Comparison of ENCODE assay signal across 8 mouse cellular contexts in the genomic region with DNA sequence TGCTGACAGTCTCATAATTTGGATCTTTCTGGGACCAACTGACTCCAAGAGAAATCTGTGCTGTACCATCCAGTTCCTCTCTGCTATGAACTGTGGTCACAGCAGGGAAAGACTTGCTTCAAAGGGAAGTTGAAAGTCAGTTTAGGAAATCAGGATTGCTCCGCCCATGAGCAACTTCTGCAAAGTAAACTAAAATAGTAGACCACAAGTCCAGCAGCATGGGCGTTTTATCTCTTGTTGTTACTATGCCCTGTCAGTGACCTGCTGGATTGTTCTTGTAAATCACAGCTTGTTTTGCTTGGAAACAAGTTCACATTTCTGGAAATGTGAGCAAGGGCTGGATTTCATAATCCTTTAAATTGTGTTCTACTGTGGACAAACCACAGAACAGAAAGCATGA. TPM values are rescaled to one million over a fixed set of nuclear protein-coding genes. Genes with fewer than 3 reads are reported as not detected.
DNase-seq lines count a peak whose midpoint lies in the region; ATAC-seq lines count a peak whose summit lies in the region.

No protein-coding gene starts in this region.

- H3K36me3 ChIP-seq in heart, embryonic 13.5 days = no peaks in the 10 kb centered on the region
- no peaks in the 10 kb centered on the region for H3K36me3 ChIP-seq in liver, embryonic 13.5 days

- H3K27me3 ChIP-seq in heart, embryonic 13.5 days (replicated peaks) = no peaks in the 10 kb centered on the region
- H3K27me3 ChIP-seq in liver, embryonic 13.5 days = no peaks in the 10 kb centered on the region

- no peak; the same call in 1 of the 2 replicates for ATAC-seq in heart, embryonic 13.5 days (ENCODE audit: extremely low read depth, insufficient number of reproducible peaks, low FRiP score, low TSS enrichment)
- peak; percentile 70 for ATAC-seq in liver, embryonic 13.5 days (ENCODE audit: low read depth)

- intact Hi-C loops in left cerebral cortex, postnatal 4 days (cut with DNase I) = no loop called here

- H3K4me1 ChIP-seq in heart, embryonic 13.5 days = peaks cover 7% of the 10 kb centered on the region; the same call in 1 of the 2 replicates
- H3K4me1 ChIP-seq in liver, embryonic 13.5 days (replicated peaks) = no peaks in the 10 kb centered on the region

- 26% methylated on average over 2 of the region's 2 CpGs for WGBS in heart, embryonic 13.5 days
- WGBS in liver, embryonic 13.5 days (ENCODE audit: insufficient replicate concordance) = 7% methylated on average over 2 of the region's 2 CpGs

- H3K9ac ChIP-seq in heart, embryonic 13.5 days = no peak overlapping the region
- no peak overlapping the region for H3K9ac ChIP-seq in liver, embryonic 13.5 days

- peak overlapping the region; percentile 37 for H3K4me2 ChIP-seq in heart, embryonic 13.5 days
- H3K4me2 ChIP-seq in liver, embryonic 13.5 days = no peak overlapping the region

- H3K4me3 ChIP-seq in heart, embryonic 13.5 days = peak overlapping the region; percentile 24
- no peak overlapping the region for H3K4me3 ChIP-seq in liver, embryonic 13.5 days (replicated peaks)

- H3K27ac ChIP-seq in heart, embryonic 13.5 days (replicated peaks) = peak overlapping the region; percentile 42
- no peak overlapping the region for H3K27ac ChIP-seq in liver, embryonic 13.5 days

- H3K9me3 ChIP-seq in heart, embryonic 13.5 days = no peaks in the 10 kb centered on the region
- no peaks in the 10 kb centered on the region for H3K9me3 ChIP-seq in liver, embryonic 13.5 days (replicated peaks)

- DNase-seq in embryo, embryonic 10.5 days (ENCODE audit: low spot score) = peak; percentile 4
- no peak for DNase-seq in embryo, embryonic 9.5 days (ENCODE audit: extremely low spot score)
- DNase-seq in 3134 (ENCODE audit: extremely low read depth, insufficient read length, low spot score) = peak; percentile 13
- DNase-seq in liver, embryonic 13.5 days = no peak
- DNase-seq in cerebellum, adult 11-12 months = no peak
- no peak for DNase-seq in spleen, adult 18-20 months
- DNase-seq in left cerebral cortex, postnatal 4 days = no peak

RNA-seq across cellular contexts. Expression of a gene that starts 0.4 kb away (rescaled TPM):
- 21.9 and 23.3 TPM in 2 replicates for polyA plus RNA-seq in heart, embryonic 13.5 days (2015; fragmentation: Nextera tagmentation; extraction: Ambion mirVana)
- 4.8 and 6.4 TPM in 2 replicates for polyA plus RNA-seq in liver, embryonic 13.5 days (2015; fragmentation: Nextera tagmentation; extraction: Ambion mirVana)
- 10 to 100 TPM; 11.4 to 12.3 TPM for total RNA-seq in left cerebral cortex, postnatal 4 days (2021)

Comparison
In these comparisons a context has a peak if more than half of its experiments do, and no peak if none do; other contexts are left out.
1. DNase-seq: peak in embryo, embryonic 10.5 days (single experiment) and 3134 (single experiment); none in embryo, embryonic 9.5 days (single experiment), liver, embryonic 13.5 days (single experiment), cerebellum, adult 11-12 months (single experiment), spleen, adult 18-20 months (0 of 2) and left cerebral cortex, postnatal 4 days (single experiment).